Mouse (Mus musculus) c-Kit-positive CD71-negative TER-119-negative erythroid progenitor cells, embryonic 14.5 days (primary cell): ENCODE measurements at regions not wholly inside any gene's neighbourhood (a gene's known extent, or its start where the extent isn't known, plus 50 kb on each side); places are given as distances from the start of the nearest gene placed in this dataset.

Experiments
- DNase-seq: peaks from one replicate; pipeline ENCODE4 v3.0.0-alpha.2; 2013; ENCODE audit warnings: low read depth

GRCm38 (mm10) chr15:96521125-96521455 is 60.4 kb upstream of the Scaf11 start:
- no peak for DNase-seq

DNA sequence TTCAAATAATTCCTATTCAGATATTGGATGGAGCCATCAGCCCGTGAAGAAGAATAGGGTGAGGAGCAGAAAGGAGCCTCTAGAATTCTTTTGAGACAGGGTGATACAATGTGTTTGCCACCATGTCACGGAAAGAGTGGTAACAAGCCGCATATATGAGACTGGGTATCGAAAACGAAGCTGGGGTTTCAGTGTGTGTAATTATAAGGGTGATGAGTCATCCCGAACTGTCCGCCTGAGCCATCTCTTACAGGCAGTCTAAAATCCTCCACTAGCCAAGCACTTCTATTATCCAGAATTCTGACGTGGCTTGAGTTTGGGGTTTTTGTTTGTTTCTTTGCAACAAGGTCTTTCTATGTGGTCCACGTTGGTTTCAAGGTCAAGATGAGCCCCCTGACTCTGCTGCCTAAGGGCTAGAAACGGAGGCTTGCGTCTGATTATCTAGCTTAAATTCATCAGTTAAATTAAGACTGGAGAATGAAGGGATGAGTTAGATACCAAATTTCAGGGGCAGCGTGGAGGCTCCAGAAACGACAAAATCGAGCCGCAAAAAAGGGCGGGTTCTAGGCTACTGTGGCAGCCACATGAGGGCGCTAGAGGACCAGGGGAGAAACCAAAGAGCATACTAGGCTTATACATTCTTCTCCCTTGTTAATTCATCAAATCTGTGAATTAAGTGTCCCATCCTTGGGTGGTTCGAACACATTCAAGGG is 59.9 kb upstream of the Scaf11 start:
- DNase-seq = peak; percentile 39

- DNase-seq = no peak
These were observed 57.5 kb upstream of the Scaf11 start for GRCm38 (mm10) chr15:96518156-96518555.

- no peak for DNase-seq
These were observed 55.0 kb upstream of the Scaf11 start for GRCm38 (mm10) chr15:96515620-96516019.

- no peak for DNase-seq
These were observed 52.0 kb upstream of the Scaf11 start for GRCm38 (mm10) chr15:96512636-96513035.
